Mouse (Mus musculus): ENCODE data around the gene Gzmk.

DNA sequence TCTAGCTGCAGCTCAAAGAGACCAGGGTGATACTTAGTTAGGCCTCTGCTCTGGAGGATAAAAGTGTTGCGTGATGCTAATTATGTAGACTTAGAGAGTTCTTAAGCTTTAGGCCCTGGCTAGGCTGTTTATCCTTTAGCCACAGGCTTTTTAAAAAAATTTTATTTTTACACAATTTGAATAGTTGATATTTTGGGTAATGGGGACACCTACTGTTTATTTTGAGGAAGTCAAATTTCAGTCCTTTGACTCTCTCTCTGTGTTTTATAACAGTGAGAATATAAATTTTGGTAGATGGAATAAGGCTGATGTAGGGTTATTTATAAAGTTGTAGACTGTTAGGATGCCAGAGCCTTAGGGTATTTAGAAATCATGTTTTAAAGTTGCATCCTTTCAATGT, 86.1 kb downstream of the Gzmk start:
- TF ChIP-seq CTCF (IDR thresholded peaks at IDR 0.05; ENCODE audit: control insufficient read depth, insufficient read depth, low read length) (no peak), POLR2A (IDR thresholded peaks at IDR 0.05; ENCODE audit: borderline replicate concordance, control insufficient read depth, low read depth, low read length) (no peak)

Data from bone marrow, adult 2 months (tissue).